Mouse (Mus musculus) neutrophil, adult 65 days (primary cell): ENCODE results near the gene Alg1. TPM values are rescaled to one million over a fixed set of nuclear protein-coding genes. Genes with fewer than 3 reads are reported as not detected.

Experiments used
- total RNA-seq: library from RNA; stranded (reverse); gene quantifications from 2 replicates; pipeline ENCODE4 v1.2.4, GENCODE M21; 2023

Gene Alg1
- total RNA-seq, result 11.8 and 15.2 TPM in 2 replicates

DNA sequence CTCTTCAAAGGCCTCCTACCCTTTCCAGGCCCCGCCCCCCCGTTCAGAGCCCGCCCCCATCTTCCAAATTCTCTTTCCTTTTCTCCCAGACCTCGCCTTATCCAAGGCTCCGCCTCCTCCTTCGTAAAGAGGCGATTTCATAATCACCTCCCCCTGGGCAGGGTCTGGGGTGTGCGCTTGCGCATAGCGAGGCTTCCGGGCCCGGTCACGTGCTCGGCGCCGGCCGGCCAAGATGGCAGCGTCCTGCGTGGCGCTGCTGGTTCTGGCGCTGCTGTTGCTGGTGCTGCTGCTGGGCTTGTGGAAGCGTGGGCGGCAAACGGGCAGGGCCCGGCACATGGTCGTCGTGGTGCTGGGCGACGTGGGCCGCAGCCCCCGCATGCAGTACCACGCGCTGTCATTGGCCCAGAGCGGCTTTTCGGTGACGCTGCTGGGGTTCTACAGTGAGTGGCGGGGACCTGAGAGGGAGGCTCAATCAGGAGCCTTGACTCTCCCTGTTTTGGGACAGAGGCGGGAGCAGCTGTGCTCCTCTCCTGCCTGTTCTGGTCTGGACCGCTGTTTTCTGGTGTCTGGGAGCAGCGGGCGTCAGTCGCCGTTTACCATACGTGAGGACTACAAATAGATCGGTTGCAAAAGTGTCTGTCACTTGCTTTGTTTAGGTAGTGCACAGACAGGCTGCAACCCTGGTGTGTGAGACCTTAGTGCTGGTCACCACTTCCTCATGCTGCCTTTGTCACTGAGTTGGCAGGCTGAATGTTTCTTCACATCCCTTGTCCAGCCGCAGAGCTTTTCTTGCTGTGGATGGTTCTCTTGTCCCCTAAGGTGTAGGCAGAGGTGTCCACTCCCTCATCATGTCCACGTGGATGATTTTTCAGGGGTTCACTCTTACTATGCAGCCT lies at the start of gene Alg1:
Gene Alg1, plus strand, starts transcription at position 204 of the 896 bp plus-strand sequence.

DNA sequence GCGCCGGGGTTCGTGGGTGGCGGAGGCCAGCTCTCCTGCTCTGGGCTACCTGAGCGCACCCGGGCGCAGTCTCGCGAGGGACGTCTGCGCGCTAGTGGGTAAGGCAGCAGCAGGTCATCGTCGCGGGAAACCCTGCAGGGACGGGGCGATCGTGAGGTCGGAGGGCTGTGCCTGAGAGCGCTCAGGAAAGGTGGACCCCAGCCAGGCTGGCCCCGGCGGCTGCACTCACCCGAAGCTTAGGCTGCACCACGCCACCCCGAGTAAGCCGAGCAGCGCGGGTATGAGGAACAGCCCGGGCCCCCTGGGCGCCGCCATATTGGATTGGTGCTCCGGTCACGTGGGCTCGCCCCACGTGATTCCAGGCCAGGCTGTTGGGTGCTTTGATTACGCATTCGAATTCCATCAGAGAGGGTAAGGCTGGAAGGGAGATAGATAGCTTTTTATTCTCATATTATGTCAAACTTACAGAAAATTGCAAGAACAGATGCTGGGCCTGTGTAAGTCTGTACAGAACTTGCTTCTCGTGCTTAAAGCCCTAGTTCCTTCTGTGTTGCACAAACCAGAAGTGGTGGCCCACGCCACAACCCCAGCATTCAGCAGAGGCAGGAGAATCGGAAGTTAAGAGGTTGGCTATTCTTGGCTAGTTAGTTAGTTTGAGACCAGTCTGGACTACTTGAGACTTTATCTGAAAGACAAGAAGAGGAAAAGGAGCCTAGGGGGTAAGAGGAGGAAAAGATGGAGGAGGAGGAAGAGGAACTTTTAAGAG lies 29.6 kb upstream of the Alg1 start, which contains the start of gene Nagpa:
Gene Nagpa, minus strand, starts transcription at position 345 of the 766 bp plus-strand sequence.

GRCm38 (mm10) chr16:5222140-5222539 lies 11.3 kb upstream of the Alg1 start, which contains the start of gene AU021092:
AU021092 (minus strand) TSS chr16:5222299.

DNA sequence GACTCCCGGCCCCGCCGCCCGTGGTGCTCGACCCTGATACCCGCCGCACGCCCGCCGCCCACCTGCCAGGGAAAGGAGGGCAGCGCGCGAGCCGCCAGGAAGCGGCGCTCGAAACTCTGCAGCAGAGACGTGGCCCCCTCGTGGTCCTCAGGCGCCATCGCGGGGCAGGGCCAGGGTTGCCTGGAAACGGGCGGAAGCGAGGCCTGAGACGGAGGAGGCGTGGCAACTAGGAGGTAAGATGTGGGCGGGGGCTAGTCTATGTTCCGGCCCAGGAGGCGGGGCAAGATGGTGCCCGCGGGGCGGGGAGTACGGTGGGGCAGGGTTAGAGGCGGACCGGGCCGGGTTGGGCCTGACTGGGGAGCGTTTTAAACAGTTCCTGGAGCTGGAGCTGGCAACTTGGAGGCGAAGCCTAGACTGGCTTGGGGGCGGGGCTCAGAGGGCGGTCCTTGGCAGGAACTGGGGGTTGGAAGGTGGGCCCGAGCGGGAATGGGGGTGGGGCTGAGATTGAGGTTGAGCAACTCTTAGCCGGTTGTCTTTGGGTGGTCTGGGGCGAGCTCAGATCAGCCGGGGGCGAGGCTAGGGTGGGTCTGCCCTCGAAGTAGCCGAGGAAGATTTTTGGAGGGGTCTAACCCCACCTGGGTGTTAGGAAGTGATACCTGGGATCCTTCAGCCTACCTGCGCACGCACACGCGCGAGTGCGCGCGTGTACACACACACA lies 22.5 kb downstream of the Alg1 start, which contains the start of gene Eef2kmt:
Gene Eef2kmt, minus strand, starts transcription at position 205 of the 718 bp plus-strand sequence.

Other genes with a start within 250 kb of the Alg1 start
- gene Sept12, start 235.8 kb upstream of the Alg1 start, total RNA-seq, result not detected in 2 replicates
- not detected in 2 replicates for gene Smim22, start 226.3 kb upstream of the Alg1 start, total RNA-seq
- gene Rogdi, start 220.1 kb upstream of the Alg1 start, total RNA-seq, result 251 and 261 TPM in 2 replicates
- 168 and 226 TPM in 2 replicates for gene Glyr1, start 183.8 kb upstream of the Alg1 start, total RNA-seq
- gene Ubn1, start 183.6 kb upstream of the Alg1 start, total RNA-seq, result 98.3 and 148 TPM in 2 replicates
- 0.16 and 0.29 TPM in 2 replicates for gene Ppl, start 101.2 kb upstream of the Alg1 start, total RNA-seq
- gene Sec14l5, start 86.5 kb upstream of the Alg1 start, total RNA-seq, result not detected in 2 replicates
- gene Nagpa, start 29.6 kb upstream of the Alg1 start, total RNA-seq, result 24.5 and 29.6 TPM in 2 replicates
- gene AU021092, start 11.3 kb upstream of the Alg1 start, total RNA-seq, result not detected in 2 replicates
- gene Eef2kmt, start 22.4 kb downstream of the Alg1 start, total RNA-seq, result 2.9 and 3.3 TPM in 2 replicates